Mouse (Mus musculus): ENCODE results near the gene Ankfy1. TPM values are rescaled to one million over a fixed set of nuclear protein-coding genes. Genes with fewer than 3 reads are reported as not detected.
"Not testable (repeated sequence)": the region's sequence is repeated elsewhere in the genome, so short reads cannot be mapped to it uniquely, and the experiment has no call there.

Gene Ankfy1
- total RNA-seq, 1 experiment from 2014 or later: 49.1 TPM

DNA sequence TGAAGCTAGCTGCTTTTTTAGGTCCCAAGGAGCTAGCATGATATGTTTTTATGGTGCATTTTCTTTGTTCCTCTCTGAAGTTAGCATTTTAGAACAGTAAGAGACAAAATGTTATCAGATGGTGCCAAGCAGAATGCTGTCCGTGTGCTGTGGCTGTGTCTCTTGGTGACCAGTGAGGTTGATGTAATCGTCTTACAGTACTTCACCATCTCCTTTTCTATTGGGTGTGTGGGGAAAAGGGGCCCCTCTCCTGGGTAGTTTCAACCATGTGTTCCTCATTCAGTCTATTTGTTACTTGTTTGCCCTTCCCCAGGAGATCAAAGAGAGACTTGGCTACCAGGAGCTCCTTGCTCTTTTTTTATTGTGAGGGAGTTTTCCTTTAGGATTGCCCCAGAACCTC, 33.4 kb downstream of the Ankfy1 start:
- no peak for DNase-seq

DNA sequence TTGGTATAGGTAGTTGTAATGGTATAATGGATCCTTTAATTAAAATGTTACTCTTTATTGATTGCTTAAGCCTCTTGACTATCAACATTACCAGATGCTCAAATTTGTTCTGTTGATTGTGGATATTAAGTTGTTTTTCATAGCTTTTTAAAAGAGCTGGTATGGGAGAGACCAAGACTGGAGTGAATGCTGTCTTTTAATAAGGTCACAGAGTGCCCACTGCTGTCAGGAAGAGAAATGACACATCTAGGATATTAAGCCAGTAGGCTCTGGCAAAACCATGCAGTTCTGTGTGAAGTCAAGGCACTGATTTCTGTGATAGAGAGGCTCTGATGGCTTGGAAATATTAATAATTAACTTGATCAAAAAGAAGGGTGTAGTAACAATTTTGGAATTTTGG, 34.1 kb downstream of the Ankfy1 start:
- DNase-seq: no peak

- DNase-seq: no peak
Observed at GRCm38 (mm10) chr11:72726023-72726422, 36.2 kb downstream of the Ankfy1 start.

- DNase-seq: no peak
Observed at GRCm38 (mm10) chr11:72733736-72734135, 43.9 kb downstream of the Ankfy1 start.

DNA sequence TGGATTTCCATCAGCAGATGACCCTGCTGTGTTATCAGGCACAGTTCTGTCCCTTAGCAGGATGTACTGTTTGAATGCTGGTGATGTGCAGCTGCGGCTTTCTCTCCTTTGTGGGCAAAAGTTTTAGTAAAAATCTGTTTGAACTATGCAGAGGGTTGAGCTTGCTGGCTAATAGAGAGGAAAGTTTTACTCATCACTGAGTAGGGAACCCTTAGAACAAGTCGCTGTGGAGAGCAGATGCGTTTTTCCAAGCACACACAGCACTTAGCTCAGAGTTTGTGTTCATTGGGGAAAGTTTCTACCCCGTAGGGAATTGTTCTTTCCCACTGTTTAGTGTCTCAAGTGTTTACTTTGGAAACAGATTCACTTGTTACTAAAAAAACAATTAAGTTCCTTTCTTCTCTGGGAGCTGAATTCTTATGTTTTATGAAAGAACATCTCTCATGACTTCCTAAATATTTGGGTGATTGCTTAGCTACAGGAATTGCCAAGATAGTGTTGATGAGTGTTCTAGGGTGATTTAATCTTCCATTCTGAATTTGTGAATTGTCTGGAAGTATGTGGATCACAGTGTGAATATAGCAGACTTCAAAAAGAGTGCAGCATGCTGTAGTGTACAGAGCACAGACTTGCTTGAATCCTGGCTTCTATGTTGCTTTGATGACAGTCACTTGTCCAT, 45.2 kb downstream of the Ankfy1 start:
- no peak for DNase-seq

DNA sequence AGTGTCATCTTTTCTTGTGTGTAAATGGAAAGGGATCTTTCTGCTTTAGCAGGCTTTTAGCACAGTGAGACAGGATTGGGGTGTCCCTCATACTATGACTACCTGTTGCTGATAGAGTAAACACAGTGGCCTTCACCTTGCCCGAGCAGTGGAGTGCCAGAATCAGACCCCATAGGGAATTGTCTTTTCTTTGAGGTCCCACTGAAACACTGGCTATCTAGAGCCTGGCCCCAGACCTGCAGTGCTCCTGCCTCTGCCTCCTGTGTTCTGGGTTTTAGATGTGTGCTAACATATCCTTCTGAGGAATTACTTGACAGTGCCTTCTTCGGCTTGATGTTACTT, 45.7 kb downstream of the Ankfy1 start:
- no peak for DNase-seq

DNA sequence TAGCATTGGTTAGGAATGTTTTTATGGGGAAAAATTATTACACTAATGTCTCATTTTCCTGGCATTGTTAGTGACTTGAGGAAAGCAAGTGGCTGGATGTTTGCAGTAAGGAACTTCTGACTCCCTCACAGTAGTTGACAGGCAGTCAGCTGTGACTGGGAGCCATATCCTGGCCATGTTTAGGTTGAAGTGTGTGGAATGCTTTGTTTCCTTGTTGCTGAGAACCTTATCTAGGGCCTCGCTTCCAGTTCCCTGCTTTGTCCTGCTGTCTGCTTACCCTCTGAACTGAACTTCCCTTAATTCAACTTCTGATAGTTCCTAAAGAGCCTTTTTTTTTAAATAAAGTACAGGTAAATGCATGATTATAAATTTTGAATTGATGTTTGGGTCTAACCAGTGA, 46.5 kb downstream of the Ankfy1 start:
- DNase-seq: no peak

GRCm38 (mm10) chr11:72737517-72737916, 47.7 kb downstream of the Ankfy1 start:
- DNase-seq: not testable (repeated sequence)

GRCm38 (mm10) chr11:72739048-72739447, 49.2 kb downstream of the Ankfy1 start:
- no peak for DNase-seq

- DNase-seq: peak; percentile 21
Observed at GRCm38 (mm10) chr11:72751956-72752355, 62.1 kb downstream of the Ankfy1 start.

DNA sequence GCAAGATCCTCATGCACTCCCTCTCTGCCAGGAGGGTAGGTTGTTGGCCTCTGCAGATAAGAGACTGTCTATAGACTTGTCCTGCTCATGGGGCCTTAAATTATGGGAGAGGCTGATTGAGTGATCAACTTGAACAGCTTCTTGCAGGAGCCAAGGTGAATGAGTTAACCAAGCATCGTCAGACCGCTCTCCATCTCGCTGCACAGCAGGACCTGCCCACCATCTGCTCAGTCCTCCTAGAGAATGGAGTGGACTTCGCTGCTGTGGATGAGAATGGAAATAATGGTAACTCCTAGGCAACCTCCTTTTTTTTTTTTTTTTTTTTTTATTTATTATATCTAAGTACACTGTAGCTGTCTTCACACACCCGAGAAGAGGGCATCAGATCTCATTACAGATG, 68.5 kb downstream of the Ankfy1 start:
- DNase-seq: no peak

GRCm38 (mm10) chr11:72759581-72759980, 69.8 kb downstream of the Ankfy1 start:
- DNase-seq: no peak

GRCm38 (mm10) chr11:72760781-72761180, 71.0 kb downstream of the Ankfy1 start:
- no peak for DNase-seq

- DNase-seq: no peak
Observed at GRCm38 (mm10) chr11:72764270-72764669, 74.5 kb downstream of the Ankfy1 start.

DNA sequence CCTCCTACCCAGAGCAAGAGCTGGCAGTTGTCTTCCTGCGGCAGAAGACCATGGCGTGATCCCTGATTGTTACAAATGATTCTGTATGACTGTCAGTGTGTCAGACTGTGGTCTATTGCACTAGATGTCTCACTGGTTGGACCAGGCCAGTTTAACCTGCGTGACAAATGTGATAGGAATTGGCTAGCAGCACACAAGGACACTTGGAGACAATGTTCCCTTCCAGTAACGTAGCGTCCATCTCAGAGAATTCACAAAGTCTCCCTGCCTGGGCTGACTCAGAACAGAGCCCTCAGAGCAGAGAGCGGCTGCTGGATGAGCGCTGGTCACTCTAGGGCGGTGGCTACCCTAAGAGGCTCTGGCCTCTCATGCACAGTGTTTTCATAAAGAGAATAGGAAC, 77.9 kb downstream of the Ankfy1 start:
- peak; percentile 46 for DNase-seq

- DNase-seq: no peak
Observed at GRCm38 (mm10) chr11:72769061-72769460, 79.3 kb downstream of the Ankfy1 start.

- DNase-seq: no peak
Observed at GRCm38 (mm10) chr11:72770324-72770723, 80.5 kb downstream of the Ankfy1 start.

DNA sequence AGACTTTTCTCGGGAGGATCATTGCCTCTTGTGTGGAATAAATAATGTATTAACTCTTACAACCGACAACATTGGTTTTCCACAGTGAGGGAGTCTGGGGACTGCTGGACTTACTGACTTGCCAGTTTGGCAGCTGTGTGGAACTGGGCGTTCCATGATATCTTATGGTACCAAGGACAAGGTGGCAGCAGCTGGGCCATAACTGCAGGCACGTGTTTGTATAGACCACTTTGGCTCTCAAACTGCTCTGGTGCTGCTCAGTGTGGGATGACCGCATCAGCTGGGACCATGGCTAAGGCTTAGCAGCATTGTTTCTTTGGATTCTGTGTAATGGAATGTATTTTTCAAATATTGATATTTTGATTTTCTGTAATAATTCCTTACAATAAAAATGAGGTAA, 81.0 kb downstream of the Ankfy1 start:
- DNase-seq: no peak

DNA sequence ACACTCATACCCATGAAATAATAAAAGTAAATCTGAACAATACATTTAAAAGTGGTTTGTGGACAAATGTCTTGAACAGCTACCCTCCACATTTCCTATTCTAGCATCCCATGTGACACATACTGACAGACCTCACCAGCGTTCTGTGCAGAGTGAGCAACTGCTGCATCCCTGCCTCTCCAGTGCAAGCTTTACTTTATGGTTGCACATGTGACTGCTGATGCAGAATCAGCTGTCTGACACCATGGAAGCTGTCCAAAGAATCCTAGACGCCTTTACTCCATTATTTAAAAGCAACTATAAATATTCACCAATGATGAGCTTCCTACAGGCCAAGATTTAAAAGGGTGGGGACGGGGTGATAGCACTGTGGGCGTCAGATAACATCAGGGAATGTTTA, 81.7 kb downstream of the Ankfy1 start:
- no peak for DNase-seq

- DNase-seq: not testable (repeated sequence)
Observed at GRCm38 (mm10) chr11:72772611-72773010, 82.8 kb downstream of the Ankfy1 start.

DNA sequence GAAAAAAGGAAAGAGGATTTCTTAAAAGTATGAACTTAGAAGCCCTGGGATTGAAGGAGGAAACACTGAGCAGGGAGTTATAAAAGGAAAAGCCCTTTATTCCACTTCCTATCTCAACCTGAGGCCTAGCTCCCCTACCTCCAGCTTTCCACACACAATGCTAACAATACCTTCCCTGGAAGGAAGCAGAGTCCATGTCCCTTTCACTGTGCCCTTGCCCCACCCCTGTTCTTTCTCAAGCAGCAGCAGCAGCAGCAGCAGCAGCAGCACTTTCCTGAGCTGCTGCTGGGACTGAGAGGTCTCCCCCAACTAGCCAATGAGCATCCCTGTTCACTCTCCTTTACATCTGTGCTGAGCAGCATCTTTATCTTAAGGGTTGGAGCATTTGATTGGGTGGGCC, 89.2 kb downstream of the Ankfy1 start:
- DNase-seq: no peak

- DNase-seq: no peak
Observed at GRCm38 (mm10) chr11:72782103-72782502, 92.3 kb downstream of the Ankfy1 start.

DNA sequence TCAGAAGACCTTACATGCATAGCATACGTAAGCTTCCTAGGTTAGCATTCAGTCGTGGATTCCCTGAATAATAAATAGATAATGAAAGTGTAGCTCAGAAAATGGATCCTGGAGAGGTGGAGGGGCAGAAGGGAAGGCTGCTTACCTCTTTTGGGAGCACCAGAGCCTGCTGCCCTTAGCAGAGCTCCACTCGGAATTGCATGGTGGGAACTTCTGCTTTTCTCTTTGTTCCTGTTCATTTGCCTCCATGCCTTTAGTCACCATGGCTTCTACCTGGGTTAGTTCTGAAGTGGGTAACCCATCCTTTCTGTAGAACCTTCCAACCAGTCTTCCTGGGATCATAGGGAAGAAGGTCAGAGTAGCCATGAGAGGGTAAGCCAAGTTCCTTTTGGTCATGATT, 92.7 kb downstream of the Ankfy1 start:
- no peak for DNase-seq

DNA sequence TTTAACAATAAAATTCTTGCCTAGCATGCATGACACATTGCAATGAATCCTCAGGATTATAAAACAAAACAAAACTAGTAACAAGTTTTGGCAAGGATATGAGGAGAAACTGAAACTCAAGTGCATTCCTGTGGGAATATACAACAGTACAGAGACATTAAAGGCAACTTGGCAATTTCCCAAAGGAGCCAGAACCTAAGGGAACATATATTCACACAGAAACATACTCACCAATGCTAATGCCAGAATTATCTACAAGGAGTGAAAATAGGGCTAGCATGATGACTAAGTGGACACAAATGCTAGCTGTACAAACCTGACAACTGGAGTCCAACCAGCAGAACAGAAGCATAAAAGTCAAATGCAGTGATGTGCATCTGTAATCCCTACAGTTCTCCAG, 102.2 kb downstream of the Ankfy1 start:
- DNase-seq: no peak

- DNase-seq: no peak
Observed at GRCm38 (mm10) chr11:72795149-72795454, 105.3 kb downstream of the Ankfy1 start.

All from adrenal gland, postnatal 25 days (tissue).